Mouse (Mus musculus): Measurements from ENCODE around the gene Coq8b. TPM values are rescaled to one million over a fixed set of nuclear protein-coding genes. Genes with fewer than 3 reads are reported as not detected.

The Coq8b gene
- polyA plus RNA-seq, 1 experiment from 2014 or later: 19.7 TPM

- Histone ChIP-seq H3K36me3 (ENCODE audit: control insufficient read depth, insufficient read depth, low read length) (no peaks in the 10 kb centered on the region), H3K27me3 (ENCODE audit: control insufficient read depth, insufficient read depth, low read length) (no peaks in the 10 kb centered on the region), H3K27ac (ENCODE audit: low read length) (peak overlapping the region; percentile 6; the same call in 1 of the 2 replicates), H3K4me1 (ENCODE audit: control insufficient read depth, insufficient read depth, low read length) (peaks cover 41% of the 10 kb centered on the region), H3K4me2 (replicated peaks; ENCODE audit: low read depth, low read length) (peak overlapping the region; percentile 68), H3K9ac (replicated peaks; ENCODE audit: low read depth, low read length) (no peak overlapping the region), H3K9me3 (ENCODE audit: control insufficient read depth, low read depth, low read length) (no peaks in the 10 kb centered on the region), H3K4me3 (ENCODE audit: low read depth, low read length) (peak overlapping the region; percentile 2; the same call in 1 of the 2 replicates)
- peak; percentile 38; the same call in 1 of the 2 replicates for ATAC-seq (ENCODE audit: insufficient number of reproducible peaks, insufficient read depth, low FRiP score, low read depth)
- 57% methylated on average over 11 of the region's 11 CpGs for WGBS
Measured at GRCm38 (mm10) chr7:27224877-27225575, 7.8 kb upstream of the Coq8b start.

GRCm38 (mm10) chr7:27227276-27227675 lies 5.5 kb upstream of the Coq8b start:
- Histone ChIP-seq H3K27ac (ENCODE audit: low read length) (no peak overlapping the region), H3K36me3 (ENCODE audit: control insufficient read depth, insufficient read depth, low read length) (no peaks in the 10 kb centered on the region), H3K27me3 (ENCODE audit: control insufficient read depth, insufficient read depth, low read length) (no peaks in the 10 kb centered on the region), H3K4me2 (replicated peaks; ENCODE audit: low read depth, low read length) (peak overlapping the region; percentile 68), H3K9ac (replicated peaks; ENCODE audit: low read depth, low read length) (peak overlapping the region; percentile 78; the same call in 1 of the 2 replicates), H3K9me3 (ENCODE audit: control insufficient read depth, low read depth, low read length) (no peaks in the 10 kb centered on the region), H3K4me1 (ENCODE audit: control insufficient read depth, insufficient read depth, low read length) (peaks cover 41% of the 10 kb centered on the region), H3K4me3 (ENCODE audit: low read depth, low read length) (peak overlapping the region; percentile 81)
- whole genome bisulfite sequencing: 22% methylated on average over 9 of the region's 9 CpGs
- no peak for ATAC-seq (ENCODE audit: insufficient number of reproducible peaks, insufficient read depth, low FRiP score, low read depth)

- 2% methylated on average over 10 of the region's 10 CpGs for whole genome bisulfite sequencing
- peaks cover 41% of the 10 kb centered on the region for H3K4me1 ChIP-seq (ENCODE audit: control insufficient read depth, insufficient read depth, low read length)
Measured at GRCm38 (mm10) chr7:27227676-27228075, 5.1 kb upstream of the Coq8b start.

GRCm38 (mm10) chr7:27228281-27228821 lies 4.5 kb upstream of the Coq8b start, which contains the start of gene Itpkc:
Gene Itpkc (minus strand): TSS chr7:27228661.
- H3K27ac ChIP-seq (ENCODE audit: low read length): peak within 1 kb of the TSS; percentile 88
- peak within 1 kb of the TSS; percentile 68 for H3K4me2 ChIP-seq (replicated peaks; ENCODE audit: low read depth, low read length)
- H3K4me1 ChIP-seq (ENCODE audit: control insufficient read depth, insufficient read depth, low read length): peaks cover 41% of the 10 kb centered on the region
- H3K9ac ChIP-seq (replicated peaks; ENCODE audit: low read depth, low read length): peak within 1 kb of the TSS; percentile 78
- no peaks in the 10 kb centered on the region for H3K9me3 ChIP-seq (ENCODE audit: control insufficient read depth, low read depth, low read length)
- under 1% methylated on average over 49 of the region's 49 CpGs for WGBS
- no peaks in the 10 kb centered on the region for H3K36me3 ChIP-seq (ENCODE audit: control insufficient read depth, insufficient read depth, low read length)
- peak within 1 kb of the TSS; percentile 81 for H3K4me3 ChIP-seq (ENCODE audit: low read depth, low read length)
- H3K27me3 ChIP-seq (ENCODE audit: control insufficient read depth, insufficient read depth, low read length): no peaks in the 10 kb centered on the region
- ATAC-seq (ENCODE audit: insufficient number of reproducible peaks, insufficient read depth, low FRiP score, low read depth): peak; percentile 80

More at GRCm38 (mm10) chr7:27227676-27228075, 5.1 kb upstream of the Coq8b start:
- ATAC-seq (ENCODE audit: insufficient number of reproducible peaks, insufficient read depth, low FRiP score, low read depth): no peak
- Histone ChIP-seq H3K9ac (replicated peaks; ENCODE audit: low read depth, low read length) (peak overlapping the region; percentile 78), H3K4me2 (replicated peaks; ENCODE audit: low read depth, low read length) (peak overlapping the region; percentile 68), H3K27ac (ENCODE audit: low read length) (peak overlapping the region; percentile 88; the same call in 1 of the 2 replicates), H3K36me3 (ENCODE audit: control insufficient read depth, insufficient read depth, low read length) (no peaks in the 10 kb centered on the region), H3K4me3 (ENCODE audit: low read depth, low read length) (peak overlapping the region; percentile 81), H3K9me3 (ENCODE audit: control insufficient read depth, low read depth, low read length) (no peaks in the 10 kb centered on the region), H3K27me3 (ENCODE audit: control insufficient read depth, insufficient read depth, low read length) (no peaks in the 10 kb centered on the region)

- 16% methylated on average over 6 of the region's 6 CpGs for WGBS
- H3K4me1 ChIP-seq (ENCODE audit: control insufficient read depth, insufficient read depth, low read length): peaks cover 42% of the 10 kb centered on the region
- ATAC-seq (ENCODE audit: insufficient number of reproducible peaks, insufficient read depth, low FRiP score, low read depth): no peak
- no peaks in the 10 kb centered on the region for H3K9me3 ChIP-seq (ENCODE audit: control insufficient read depth, low read depth, low read length)
- H3K27ac ChIP-seq (ENCODE audit: low read length): peak overlapping the region; percentile 88
- no peaks in the 10 kb centered on the region for H3K36me3 ChIP-seq (ENCODE audit: control insufficient read depth, insufficient read depth, low read length)
- peak overlapping the region; percentile 81 for H3K4me3 ChIP-seq (ENCODE audit: low read depth, low read length)
- H3K9ac ChIP-seq (replicated peaks; ENCODE audit: low read depth, low read length): peak overlapping the region; percentile 28; the same call in 1 of the 2 replicates
- H3K27me3 ChIP-seq (ENCODE audit: control insufficient read depth, insufficient read depth, low read length): no peaks in the 10 kb centered on the region
- H3K4me2 ChIP-seq (replicated peaks; ENCODE audit: low read depth, low read length): peak overlapping the region; percentile 68
Measured at GRCm38 (mm10) chr7:27228865-27229264, 4.0 kb upstream of the Coq8b start.

GRCm38 (mm10) chr7:27230781-27231180 lies 2.0 kb upstream of the Coq8b start:
- Histone ChIP-seq H3K27ac (ENCODE audit: low read length) (no peak overlapping the region), H3K4me2 (replicated peaks; ENCODE audit: low read depth, low read length) (no peak overlapping the region), H3K9ac (replicated peaks; ENCODE audit: low read depth, low read length) (no peak overlapping the region), H3K36me3 (ENCODE audit: control insufficient read depth, insufficient read depth, low read length) (no peaks in the 10 kb centered on the region), H3K4me1 (ENCODE audit: control insufficient read depth, insufficient read depth, low read length) (peaks cover 27% of the 10 kb centered on the region), H3K4me3 (ENCODE audit: low read depth, low read length) (no peak overlapping the region), H3K9me3 (ENCODE audit: control insufficient read depth, low read depth, low read length) (no peaks in the 10 kb centered on the region), H3K27me3 (ENCODE audit: control insufficient read depth, insufficient read depth, low read length) (no peaks in the 10 kb centered on the region)
- no peak for ATAC-seq (ENCODE audit: insufficient number of reproducible peaks, insufficient read depth, low FRiP score, low read depth)
- 70% methylated on average over 4 of the region's 4 CpGs for WGBS

GRCm38 (mm10) chr7:27231693-27232331 lies 1.0 kb upstream of the Coq8b start:
- Histone ChIP-seq H3K4me1 (ENCODE audit: control insufficient read depth, insufficient read depth, low read length) (peaks cover 17% of the 10 kb centered on the region), H3K9me3 (ENCODE audit: control insufficient read depth, low read depth, low read length) (no peaks in the 10 kb centered on the region), H3K4me3 (ENCODE audit: low read depth, low read length) (no peak overlapping the region), H3K4me2 (replicated peaks; ENCODE audit: low read depth, low read length) (no peak overlapping the region), H3K27me3 (ENCODE audit: control insufficient read depth, insufficient read depth, low read length) (no peaks in the 10 kb centered on the region), H3K9ac (replicated peaks; ENCODE audit: low read depth, low read length) (no peak overlapping the region), H3K27ac (ENCODE audit: low read length) (no peak overlapping the region), H3K36me3 (ENCODE audit: control insufficient read depth, insufficient read depth, low read length) (no peaks in the 10 kb centered on the region)
- no peak for ATAC-seq (ENCODE audit: insufficient number of reproducible peaks, insufficient read depth, low FRiP score, low read depth)
- WGBS: 67% methylated on average over 7 of the region's 7 CpGs

GRCm38 (mm10) chr7:27233300-27233699 lies 477 bp downstream of the Coq8b start:
- Histone ChIP-seq H3K4me3 (ENCODE audit: low read depth, low read length) (peak overlapping the region; percentile 44), H3K27ac (ENCODE audit: low read length) (peak overlapping the region; percentile 56; the same call in 1 of the 2 replicates), H3K4me1 (ENCODE audit: control insufficient read depth, insufficient read depth, low read length) (peaks cover 9% of the 10 kb centered on the region), H3K27me3 (ENCODE audit: control insufficient read depth, insufficient read depth, low read length) (no peaks in the 10 kb centered on the region), H3K36me3 (ENCODE audit: control insufficient read depth, insufficient read depth, low read length) (no peaks in the 10 kb centered on the region), H3K9me3 (ENCODE audit: control insufficient read depth, low read depth, low read length) (no peaks in the 10 kb centered on the region), H3K9ac (replicated peaks; ENCODE audit: low read depth, low read length) (peak overlapping the region; percentile 31; the same call in 1 of the 2 replicates), H3K4me2 (replicated peaks; ENCODE audit: low read depth, low read length) (peak overlapping the region; percentile 56)
- 5% methylated on average over 6 of the region's 6 CpGs for WGBS
- no peak for ATAC-seq (ENCODE audit: insufficient number of reproducible peaks, insufficient read depth, low FRiP score, low read depth)

All from stomach, embryonic 14.5 days (tissue).